Mouse (Mus musculus) hindbrain, embryonic 11.5 days (tissue): ENCODE results near the gene Neu3. TPM values are rescaled to one million over a fixed set of nuclear protein-coding genes. Genes with fewer than 3 reads are reported as not detected.

Experiments
- ATAC-seq: fragments of 200-750 bp; cut with Nextera tagmentation; 2 replicates; pipeline ENCODE4 v1.8.0; 2017; ENCODE audit warnings: mild to moderate bottlenecking, moderate TSS enrichment, moderate library complexity; ENCODE audit not compliant: low FRiP score
- DNase-seq: peaks from one replicate; pipeline ENCODE4 v3.0.0-alpha.2; 2015; ENCODE audit warnings: low spot score
- H3K27ac ChIP-seq: fragments of 300-500 bp; sonication (generic); 2 replicates; pipeline ENCODE4 v1.5.1; 2014; ENCODE audit warnings: mild to moderate bottlenecking, low read depth, low read length
- H3K27me3 ChIP-seq: fragments of 300-500 bp; sonication (generic); 2 replicates; pipeline ENCODE4 v1.6.1; 2014; ENCODE audit warnings: mild to moderate bottlenecking, low read length, moderate library complexity, mixed read lengths; ENCODE audit not compliant: control insufficient read depth, insufficient read depth
- H3K36me3 ChIP-seq: fragments of 300-500 bp; sonication (generic); 2 replicates; pipeline ENCODE4 v1.6.1; 2014; ENCODE audit warnings: mild to moderate bottlenecking, low read length, moderate library complexity, mixed read lengths; ENCODE audit not compliant: control insufficient read depth, insufficient read depth
- H3K4me1 ChIP-seq: fragments of 300-500 bp; sonication (generic); replicated peaks from 2 replicates; pipeline ENCODE4 v1.6.1; 2014; ENCODE audit warnings: low read length, mixed read lengths; ENCODE audit not compliant: control insufficient read depth, insufficient read depth
- H3K4me2 ChIP-seq: fragments of 300-500 bp; sonication (generic); replicated peaks from 2 replicates; pipeline ENCODE4 v1.6.1; 2014; ENCODE audit warnings: mild to moderate bottlenecking, low read depth, low read length
- H3K4me3 ChIP-seq: fragments of 300-500 bp; sonication (generic); 2 replicates; pipeline ENCODE4 v1.5.1; 2014; ENCODE audit warnings: low read depth, low read length
- H3K9ac ChIP-seq: fragments of 300-500 bp; sonication (generic); 2 replicates; pipeline ENCODE4 v1.6.1; 2014; ENCODE audit warnings: low read depth, low read length
- H3K9me3 ChIP-seq: fragments of 300-500 bp; sonication (generic); 2 replicates; pipeline ENCODE4 v1.6.1; 2016; ENCODE audit warnings: low read length; ENCODE audit not compliant: control insufficient read depth
- WGBS: fragments of 180-500 bp; shearing (Covaris S2); extraction: QIAGEN DNeasy Blood & Tissue Kit; methylation state at CpG from one replicate; pipeline ENCODE4 v1.1.7; 2014; 5-methylcytosine and 5-hydroxymethylcytosine counted together
- polyA plus RNA-seq: library from polyadenylated mRNA; unstranded; fragments of >200 nt; fragmentation: Nextera tagmentation; extraction: Ambion mirVana; gene quantifications from 2 replicates; pipeline ENCODE4 v1.2.1, GENCODE M21; 2014

Neu3 gene
- polyA plus RNA-seq, 1 experiment from 2014 or later: 2.1 TPM

- Histone ChIP-seq H3K4me2 (no peak overlapping the region), H3K27ac (no peak overlapping the region), H3K9me3 (no peaks in the 10 kb centered on the region), H3K4me1 (no peaks in the 10 kb centered on the region), H3K36me3 (peaks cover 5% of the 10 kb centered on the region; the same call in 1 of the 2 replicates), H3K27me3 (no peaks in the 10 kb centered on the region), H3K9ac (no peak overlapping the region), H3K4me3 (no peak overlapping the region)
- ATAC-seq (no peak), DNase-seq (no peak)
- 96% methylated on average over 8 of the region's 8 CpGs for WGBS
Measured at GRCm38 (mm10) chr7:99845533-99846236, 17.5 kb upstream of the Neu3 start.

DNA sequence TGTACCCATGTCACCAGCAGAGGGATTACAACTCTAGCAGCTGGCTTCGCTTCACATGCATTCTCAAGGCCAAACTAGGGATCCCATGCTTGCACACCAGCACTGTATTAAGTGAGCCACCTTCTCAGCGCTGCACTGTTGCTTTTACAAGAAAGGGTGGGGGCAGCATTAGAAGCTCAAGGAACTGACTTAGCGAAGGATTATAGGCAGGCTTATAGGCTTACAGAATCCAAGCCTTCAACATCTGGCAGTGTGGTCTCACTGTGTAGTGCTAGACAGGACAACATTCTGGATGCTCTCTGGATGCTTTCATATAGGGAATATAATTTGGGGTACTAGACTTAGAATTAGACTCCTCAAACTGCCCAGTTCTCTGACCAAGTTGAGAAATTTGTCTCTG, 10.0 kb upstream of the Neu3 start:
- Histone ChIP-seq H3K9me3 (no peaks in the 10 kb centered on the region), H3K4me1 (no peaks in the 10 kb centered on the region), H3K36me3 (peaks cover 3% of the 10 kb centered on the region; the same call in 1 of the 2 replicates), H3K27ac (no peak overlapping the region), H3K4me3 (no peak overlapping the region), H3K4me2 (no peak overlapping the region), H3K9ac (no peak overlapping the region), H3K27me3 (no peaks in the 10 kb centered on the region)
- DNase-seq (no peak), ATAC-seq (no peak)
- WGBS: 92% methylated on average over 3 of the region's 3 CpGs

- peaks cover 3% of the 10 kb centered on the region; the same call in 1 of the 2 replicates for H3K36me3 ChIP-seq
- WGBS: 86% methylated on average over 6 of the region's 6 CpGs
- H3K9me3 ChIP-seq: no peaks in the 10 kb centered on the region
- no peaks in the 10 kb centered on the region for H3K27me3 ChIP-seq
- no peak overlapping the region for H3K9ac ChIP-seq
- no peaks in the 10 kb centered on the region for H3K4me1 ChIP-seq
- no peak for DNase-seq
- no peak overlapping the region for H3K4me2 ChIP-seq
- H3K4me3 ChIP-seq: no peak overlapping the region
- no peak for ATAC-seq
- H3K27ac ChIP-seq: no peak overlapping the region
Measured at GRCm38 (mm10) chr7:99837358-99838071, 9.3 kb upstream of the Neu3 start.

- H3K27ac ChIP-seq: no peak overlapping the region
- no peak overlapping the region for H3K4me3 ChIP-seq
- no peaks in the 10 kb centered on the region for H3K27me3 ChIP-seq
- H3K4me2 ChIP-seq: no peak overlapping the region
- ATAC-seq (no peak), DNase-seq (no peak)
- H3K36me3 ChIP-seq: peaks cover 3% of the 10 kb centered on the region; the same call in 1 of the 2 replicates
- H3K4me1 ChIP-seq: no peaks in the 10 kb centered on the region
- no peaks in the 10 kb centered on the region for H3K9me3 ChIP-seq
- 79% methylated on average over 4 of the region's 4 CpGs for WGBS
- no peak overlapping the region for H3K9ac ChIP-seq
Measured at GRCm38 (mm10) chr7:99836781-99837180, 8.6 kb upstream of the Neu3 start.

GRCm38 (mm10) chr7:99834314-99834853, 6.2 kb upstream of the Neu3 start:
- no peak overlapping the region for H3K4me2 ChIP-seq
- no peak overlapping the region for H3K9ac ChIP-seq
- H3K27ac ChIP-seq: no peak overlapping the region
- no peak for ATAC-seq
- 85% methylated on average over 5 of the region's 5 CpGs for WGBS
- no peaks in the 10 kb centered on the region for H3K4me1 ChIP-seq
- no peaks in the 10 kb centered on the region for H3K36me3 ChIP-seq
- H3K27me3 ChIP-seq: no peaks in the 10 kb centered on the region
- H3K9me3 ChIP-seq: no peaks in the 10 kb centered on the region
- no peak overlapping the region for H3K4me3 ChIP-seq
- DNase-seq: no peak

GRCm38 (mm10) chr7:99833846-99834222, 5.6 kb upstream of the Neu3 start:
- no peak for ATAC-seq
- H3K4me2 ChIP-seq: no peak overlapping the region
- no peaks in the 10 kb centered on the region for H3K27me3 ChIP-seq
- H3K27ac ChIP-seq: no peak overlapping the region
- H3K9me3 ChIP-seq: no peaks in the 10 kb centered on the region
- no peaks in the 10 kb centered on the region for H3K4me1 ChIP-seq
- DNase-seq: no peak
- H3K4me3 ChIP-seq: no peak overlapping the region
- H3K36me3 ChIP-seq: no peaks in the 10 kb centered on the region
- H3K9ac ChIP-seq: no peak overlapping the region
- 87% methylated on average over 2 of the region's 2 CpGs for WGBS

- DNase-seq (no peak), ATAC-seq (no peak)
- Histone ChIP-seq H3K9ac (no peak overlapping the region), H3K4me3 (no peak overlapping the region), H3K27ac (no peak overlapping the region), H3K27me3 (no peaks in the 10 kb centered on the region), H3K36me3 (no peaks in the 10 kb centered on the region), H3K4me1 (no peaks in the 10 kb centered on the region), H3K4me2 (no peak overlapping the region), H3K9me3 (no peaks in the 10 kb centered on the region)
- 85% methylated on average over 5 of the region's 5 CpGs for WGBS
Measured at GRCm38 (mm10) chr7:99833115-99833845, 5.1 kb upstream of the Neu3 start.

DNA sequence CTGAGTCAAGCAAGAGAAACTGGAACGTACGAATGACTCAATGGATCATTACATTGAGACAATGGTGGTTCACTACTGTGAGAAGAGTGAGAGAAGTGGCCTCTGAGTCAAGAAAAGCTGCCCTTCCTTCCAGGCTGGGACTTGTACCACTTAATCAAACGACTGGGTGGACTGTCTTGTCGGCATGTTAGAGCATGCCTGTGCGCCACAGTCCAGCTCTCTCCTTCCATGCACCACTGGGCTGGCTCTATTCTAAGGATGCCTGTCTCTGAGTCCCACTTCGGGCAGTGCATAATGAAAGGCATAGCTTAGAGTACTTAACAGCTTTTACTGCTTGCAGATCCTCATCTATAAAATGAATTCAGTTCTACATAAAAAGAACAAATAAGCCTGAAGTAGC, 2.1 kb downstream of the Neu3 start:
- no peak for ATAC-seq
- no peaks in the 10 kb centered on the region for H3K9me3 ChIP-seq

More for the DNA sequence above, 2.1 kb downstream of the Neu3 start:
- H3K4me3 ChIP-seq: no peak overlapping the region
- no peak overlapping the region for H3K27ac ChIP-seq
- no peak overlapping the region for H3K9ac ChIP-seq
- WGBS: 62% methylated on average over 6 of the region's 6 CpGs
- no peaks in the 10 kb centered on the region for H3K36me3 ChIP-seq
- H3K4me2 ChIP-seq: no peak overlapping the region
- H3K27me3 ChIP-seq: no peaks in the 10 kb centered on the region
- DNase-seq: no peak
- no peaks in the 10 kb centered on the region for H3K4me1 ChIP-seq
